Comparison of ENCODE assay signal across 21 mouse cellular contexts in genomic region chr4:126303877-126304276, GRCm38 (mm10). TPM values are rescaled to one million over a fixed set of nuclear protein-coding genes. Genes with fewer than 3 reads are reported as not detected.
DNase-seq lines count a peak whose midpoint lies in the region; ATAC-seq and TF ChIP-seq lines count a peak whose summit lies in the region.
"Had no signal": no experiment of that assay in that cellular context is flagged by ENCODE, and none has a peak within 500 bp of the region (broad histone marks: within the 10 kb centered on the region; RNA-seq: fewer than 3 reads in every experiment).

No protein-coding gene starts in this region.

- H3K4me3 ChIP-seq in hindbrain, postnatal 0 days (ENCODE audit: low read length), result no peak overlapping the region
- no peak overlapping the region for H3K4me3 ChIP-seq in hindbrain, embryonic 16.5 days (ENCODE audit: low read length)
- H3K4me3 ChIP-seq in lung, embryonic 14.5 days (ENCODE audit: low read depth, low read length), result no peak overlapping the region
- no peak overlapping the region for H3K4me3 ChIP-seq in stomach, postnatal 0 days (ENCODE audit: low read depth, low read length)
- H3K4me3 ChIP-seq: embryonic facial prominence, embryonic 10.5 days; erythroblast, embryonic 14.5 days; liver, embryonic 15.5 days; neural tube, embryonic 12.5 days had no signal

- H3K36me3 ChIP-seq in hindbrain, postnatal 0 days (ENCODE audit: insufficient read depth, low read length), result no peaks in the 10 kb centered on the region
- H3K36me3 ChIP-seq in hindbrain, embryonic 16.5 days (ENCODE audit: control insufficient read depth, insufficient read depth, low read length), result no peaks in the 10 kb centered on the region
- no peaks in the 10 kb centered on the region for H3K36me3 ChIP-seq in lung, embryonic 14.5 days (ENCODE audit: insufficient read depth)
- H3K36me3 ChIP-seq in stomach, postnatal 0 days (ENCODE audit: control insufficient read depth, insufficient read depth, low read length), result no peaks in the 10 kb centered on the region
- H3K36me3 ChIP-seq: embryonic facial prominence, embryonic 10.5 days; liver, embryonic 15.5 days; neural tube, embryonic 12.5 days had no signal

- 64% methylated on average over 4 of the region's 4 CpGs for WGBS in hindbrain, postnatal 0 days
- WGBS in hindbrain, embryonic 16.5 days, result 54% methylated on average over 4 of the region's 4 CpGs
- 51% methylated on average over 4 of the region's 4 CpGs for WGBS in lung, embryonic 14.5 days
- 66% methylated on average over 4 of the region's 4 CpGs for WGBS in stomach, postnatal 0 days

- TF ChIP-seq CTCF in hindbrain, postnatal 0 days (IDR thresholded peaks at IDR 0.05; ENCODE audit: low read depth), result peak; percentile 50
- TF ChIP-seq CTCF in lung, embryonic 14.5 days (IDR thresholded peaks at IDR 0.05; ENCODE audit: low read depth), result peak; percentile 50
- TF ChIP-seq CTCF in stomach, postnatal 0 days (IDR thresholded peaks at IDR 0.05; ENCODE audit: low read depth), result peak; percentile 59

- H3K27ac ChIP-seq in hindbrain, postnatal 0 days, result no peak overlapping the region
- no peak overlapping the region for H3K27ac ChIP-seq in hindbrain, embryonic 16.5 days (ENCODE audit: low read depth, low read length)
- H3K27ac ChIP-seq in lung, embryonic 14.5 days (ENCODE audit: low read depth), result no peak overlapping the region
- no peak overlapping the region for H3K27ac ChIP-seq in stomach, postnatal 0 days (replicated peaks)
- H3K27ac ChIP-seq: embryonic facial prominence, embryonic 10.5 days; liver, embryonic 15.5 days; macrophage; neural tube, embryonic 12.5 days had no signal

- H3K4me2 ChIP-seq in hindbrain, postnatal 0 days (ENCODE audit: low read depth, low read length), result no peak overlapping the region
- H3K4me2 ChIP-seq in hindbrain, embryonic 16.5 days (ENCODE audit: low read length), result no peak overlapping the region
- no peak overlapping the region for H3K4me2 ChIP-seq in lung, embryonic 14.5 days
- H3K4me2 ChIP-seq in stomach, postnatal 0 days (replicated peaks; ENCODE audit: low read depth), result no peak overlapping the region
- H3K4me2 ChIP-seq: heart, embryonic 11.5 days; liver, embryonic 15.5 days; neural tube, embryonic 12.5 days had no signal

- H3K4me1 ChIP-seq in hindbrain, postnatal 0 days (ENCODE audit: insufficient read depth, low read length), result peaks cover 5% of the 10 kb centered on the region
- H3K4me1 ChIP-seq in hindbrain, embryonic 16.5 days (ENCODE audit: control insufficient read depth, insufficient read depth, low read depth, low read length), result peaks cover 13% of the 10 kb centered on the region
- 0 out of 2 replicates have a peak, but pooled peaks cover 5% of the 10 kb centered on the region for H3K4me1 ChIP-seq in lung, embryonic 14.5 days (ENCODE audit: insufficient read depth)
- peaks cover 5% of the 10 kb centered on the region for H3K4me1 ChIP-seq in stomach, postnatal 0 days (replicated peaks; ENCODE audit: control insufficient read depth, insufficient read depth)

- no peaks in the 10 kb centered on the region for H3K9me3 ChIP-seq in hindbrain, postnatal 0 days (ENCODE audit: low read length)
- no peaks in the 10 kb centered on the region for H3K9me3 ChIP-seq in hindbrain, embryonic 16.5 days (ENCODE audit: control insufficient read depth, low read length)
- H3K9me3 ChIP-seq in lung, embryonic 14.5 days (ENCODE audit: low read depth, low read length), result no peaks in the 10 kb centered on the region
- no peaks in the 10 kb centered on the region for H3K9me3 ChIP-seq in stomach, postnatal 0 days (ENCODE audit: control insufficient read depth, low read length)
- H3K9me3 ChIP-seq: liver, embryonic 15.5 days had no signal

- peaks cover 30% of the 10 kb centered on the region for H3K27me3 ChIP-seq in hindbrain, postnatal 0 days (ENCODE audit: insufficient read depth, low read length)
- H3K27me3 ChIP-seq in hindbrain, embryonic 16.5 days (replicated peaks; ENCODE audit: control insufficient read depth, insufficient read depth, low read length), result peaks cover 34% of the 10 kb centered on the region
- H3K27me3 ChIP-seq in lung, embryonic 14.5 days (ENCODE audit: insufficient read depth, low read length), result peaks cover 37% of the 10 kb centered on the region
- H3K27me3 ChIP-seq in stomach, postnatal 0 days (ENCODE audit: control insufficient read depth, insufficient read depth, low read length), result no peaks in the 10 kb centered on the region

- H3K9ac ChIP-seq in hindbrain, postnatal 0 days (replicated peaks; ENCODE audit: low read length), result no peak overlapping the region
- H3K9ac ChIP-seq in hindbrain, embryonic 16.5 days (ENCODE audit: low read depth, low read length), result no peak overlapping the region
- H3K9ac ChIP-seq in lung, embryonic 14.5 days, result no peak overlapping the region
- H3K9ac ChIP-seq in stomach, postnatal 0 days (ENCODE audit: low read length), result no peak overlapping the region
- H3K9ac ChIP-seq: liver, embryonic 15.5 days; neural tube, embryonic 12.5 days had no signal

- TF ChIP-seq EP300 in stomach, postnatal 0 days (optimal IDR thresholded peaks at IDR 0.05), result no peak

- no peak for ATAC-seq in hindbrain, postnatal 0 days
- ATAC-seq in hindbrain, embryonic 16.5 days, result no peak
- ATAC-seq in lung, embryonic 14.5 days (ENCODE audit: insufficient read depth), result no peak
- ATAC-seq in stomach, postnatal 0 days (ENCODE audit: low FRiP score, low TSS enrichment), result no peak
- ATAC-seq in activated CD4-positive, CD25-positive, alpha-beta regulatory T cell, adult 4 months, result no peak
- ATAC-seq: inflammation-experienced regulatory T-cells, adult 6 months; midbrain, embryonic 16.5 days had no signal

- no peak for DNase-seq in hindbrain, postnatal 0 days (ENCODE audit: low spot score)
- no peak for DNase-seq in lung, embryonic 14.5 days
- no peak for DNase-seq in lung, postnatal 4 days
- peak; percentile 53 for DNase-seq in R1 (ENCODE audit: low read depth, low spot score)
- no peak for DNase-seq in stomach, postnatal 0 days (ENCODE audit: low spot score)
- DNase-seq: adrenal gland, adult 8-10 months; cerebellum, postnatal 14 days; gastrocnemius, postnatal 25 days; heart, postnatal 4 days; kidney, postnatal 10 days; thymus, adult 2 months had no signal

RNA-seq across cellular contexts. Expression of gene Col8a2, which starts 17.3 kb away (rescaled TPM):
- total RNA-seq in hindbrain, postnatal 0 days (2014; rRNA removed), result 11.6 and 17.7 TPM in 2 replicates
- 5.5 and 5.9 TPM in 2 replicates for polyA plus RNA-seq in hindbrain, postnatal 0 days (2015; fragmentation: Nextera tagmentation; extraction: Ambion mirVana)
- polyA plus RNA-seq in hindbrain, embryonic 16.5 days (2015; fragmentation: Nextera tagmentation; extraction: Ambion mirVana), result 5.8 and 6.8 TPM in 2 replicates
- 4.0 and 5.2 TPM in 2 replicates for polyA plus RNA-seq in lung, embryonic 14.5 days (2014; fragmentation: Nextera tagmentation; extraction: Ambion mirVana)
- polyA plus RNA-seq in stomach, postnatal 0 days (2015; fragmentation: Nextera tagmentation; extraction: Ambion mirVana), result 6.4 and 7.8 TPM in 2 replicates
- polyA plus RNA-seq in activated CD4-positive, CD25-positive, alpha-beta regulatory T cell, adult 4 months (2017; shearing (Covaris generic)), result not detected
- polyA plus RNA-seq: erythroblast, embryonic 14.5 days; inflammation-experienced regulatory T-cells, adult 6 months; macrophage had no signal

RNA-seq across cellular contexts. Expression of gene Adprhl2, which starts 17.6 kb away (rescaled TPM):
- total RNA-seq in hindbrain, postnatal 0 days (2014; rRNA removed), result 64.0 and 73.9 TPM in 2 replicates
- 73.2 and 73.9 TPM in 2 replicates for polyA plus RNA-seq in hindbrain, postnatal 0 days (2015; fragmentation: Nextera tagmentation; extraction: Ambion mirVana)
- 83.1 and 84.1 TPM in 2 replicates for polyA plus RNA-seq in hindbrain, embryonic 16.5 days (2015; fragmentation: Nextera tagmentation; extraction: Ambion mirVana)
- 52.8 and 56.8 TPM in 2 replicates for polyA plus RNA-seq in lung, embryonic 14.5 days (2014; fragmentation: Nextera tagmentation; extraction: Ambion mirVana)
- 33.8 and 35.7 TPM in 2 replicates for polyA plus RNA-seq in stomach, postnatal 0 days (2015; fragmentation: Nextera tagmentation; extraction: Ambion mirVana)
- polyA plus RNA-seq in activated CD4-positive, CD25-positive, alpha-beta regulatory T cell, adult 4 months (2017; shearing (Covaris generic)), result 10 to 100 TPM; 12.4 to 26.1 TPM

RNA-seq across cellular contexts. Expression of gene Tekt2, which starts 21.6 kb away (rescaled TPM):
- total RNA-seq in hindbrain, postnatal 0 days (2014; rRNA removed), result 2.9 and 25.7 TPM in 2 replicates
- 16.3 and 17.3 TPM in 2 replicates for polyA plus RNA-seq in hindbrain, postnatal 0 days (2015; fragmentation: Nextera tagmentation; extraction: Ambion mirVana)
- 11.8 and 13.5 TPM in 2 replicates for polyA plus RNA-seq in hindbrain, embryonic 16.5 days (2015; fragmentation: Nextera tagmentation; extraction: Ambion mirVana)
- 1.3 and 2.5 TPM in 2 replicates for polyA plus RNA-seq in lung, embryonic 14.5 days (2014; fragmentation: Nextera tagmentation; extraction: Ambion mirVana)
- 3.6 and 3.9 TPM in 2 replicates for polyA plus RNA-seq in stomach, postnatal 0 days (2015; fragmentation: Nextera tagmentation; extraction: Ambion mirVana)
- under 1 TPM in 1 of 2 experiments, not detected in 1; 0.33 TPM for polyA plus RNA-seq in activated CD4-positive, CD25-positive, alpha-beta regulatory T cell, adult 4 months (2017; shearing (Covaris generic))
- polyA plus RNA-seq: erythroblast, embryonic 14.5 days; inflammation-experienced regulatory T-cells, adult 6 months had no signal

RNA-seq across cellular contexts. Expression of gene Trappc3, which starts 41.8 kb away (rescaled TPM):
- 88.9 and 97.4 TPM in 2 replicates for total RNA-seq in hindbrain, postnatal 0 days (2014; rRNA removed)
- polyA plus RNA-seq in hindbrain, postnatal 0 days (2015; fragmentation: Nextera tagmentation; extraction: Ambion mirVana), result 187 and 188 TPM in 2 replicates
- 179 and 199 TPM in 2 replicates for polyA plus RNA-seq in hindbrain, embryonic 16.5 days (2015; fragmentation: Nextera tagmentation; extraction: Ambion mirVana)
- 26.7 and 28.9 TPM in 2 replicates for polyA plus RNA-seq in lung, embryonic 14.5 days (2014; fragmentation: Nextera tagmentation; extraction: Ambion mirVana)
- polyA plus RNA-seq in stomach, postnatal 0 days (2015; fragmentation: Nextera tagmentation; extraction: Ambion mirVana), result 80.7 and 84.6 TPM in 2 replicates
- 10 to 100 TPM; 57.1 to 80.8 TPM for polyA plus RNA-seq in activated CD4-positive, CD25-positive, alpha-beta regulatory T cell, adult 4 months (2017; shearing (Covaris generic))

RNA-seq across cellular contexts. Expression of gene Map7d1, which starts 47.7 kb away (rescaled TPM):
- total RNA-seq in hindbrain, postnatal 0 days (2014; rRNA removed), result 106 and 109 TPM in 2 replicates
- polyA plus RNA-seq in hindbrain, postnatal 0 days (2015; fragmentation: Nextera tagmentation; extraction: Ambion mirVana), result 51.0 and 54.6 TPM in 2 replicates
- polyA plus RNA-seq in hindbrain, embryonic 16.5 days (2015; fragmentation: Nextera tagmentation; extraction: Ambion mirVana), result 59.8 and 71.7 TPM in 2 replicates
- 50.7 and 61.1 TPM in 2 replicates for polyA plus RNA-seq in lung, embryonic 14.5 days (2014; fragmentation: Nextera tagmentation; extraction: Ambion mirVana)
- polyA plus RNA-seq in stomach, postnatal 0 days (2015; fragmentation: Nextera tagmentation; extraction: Ambion mirVana), result 15.2 and 17.8 TPM in 2 replicates
- polyA plus RNA-seq in activated CD4-positive, CD25-positive, alpha-beta regulatory T cell, adult 4 months (2017; shearing (Covaris generic)), result 1 to 10 TPM; 6.7 to 7.4 TPM
